Mouse (Mus musculus) spleen, adult 2 months (tissue): ENCODE measurements around the gene Coro6.

Experiments used
- CTCF ChIP-seq: fragments of 200-500 bp; IDR thresholded peaks from 2 replicates; pipeline ENCODE4 v1.5.1; 2011; ENCODE audit warnings: mild to moderate bottlenecking, inconsistent platforms; ENCODE audit not compliant: insufficient read depth, insufficient read length, insufficient replicate concordance; ENCODE audit errors: extremely low read depth
- POLR2A ChIP-seq: fragments of 200-500 bp; IDR thresholded peaks from 2 replicates; pipeline ENCODE4 v1.6.1; 2011; ENCODE audit warnings: low read depth, low read length, inconsistent platforms

GRCm38 (mm10) chr11:77501392-77501791 is 39.2 kb downstream of the Coro6 start:
- TF ChIP-seq POLR2A (no peak), CTCF (peak; percentile 81; the same call in 1 of the 2 replicates)
